Mouse (Mus musculus) small intestine, adult 2 months (tissue): ENCODE results near the gene BC034090. TPM values are rescaled to one million over a fixed set of nuclear protein-coding genes. Genes with fewer than 3 reads are reported as not detected.

Experiments used
- H3K27ac ChIP-seq: fragments of 200-500 bp; 2 replicates; pipeline ENCODE4 v1.5.1; 2012; ENCODE audit warnings: low read depth, low read length, control low read depth, inconsistent platforms; ENCODE audit not compliant: insufficient read depth
- H3K27me3 ChIP-seq: fragments of 200-500 bp; 2 replicates; pipeline ENCODE4 v1.6.1; 2012; ENCODE audit warnings: mild to moderate bottlenecking, moderate library complexity, low read length, inconsistent platforms; ENCODE audit not compliant: control insufficient read depth, insufficient read depth
- H3K36me3 ChIP-seq: fragments of 200-500 bp; 2 replicates; pipeline ENCODE4 v1.6.1; 2012; ENCODE audit warnings: mild to moderate bottlenecking, low read length, control low read depth, inconsistent platforms; ENCODE audit not compliant: control insufficient read depth, insufficient read depth
- H3K4me1 ChIP-seq: fragments of 200-500 bp; 2 replicates; pipeline ENCODE4 v1.6.1; 2012; ENCODE audit warnings: low read length, inconsistent platforms, mixed read lengths; ENCODE audit not compliant: control insufficient read depth, insufficient read depth, insufficient read length
- H3K4me3 ChIP-seq: fragments of 200-500 bp; 2 replicates; pipeline ENCODE4 v1.5.1; 2012; ENCODE audit warnings: low read depth, mild to moderate bottlenecking, control low read depth, inconsistent platforms, low read length, moderate library complexity
- CTCF ChIP-seq: fragments of 200-500 bp; IDR thresholded peaks from 2 replicates; pipeline ENCODE4 v1.5.1; 2012; ENCODE audit warnings: low read depth, mild to moderate bottlenecking, control low read depth, inconsistent platforms, low read length, moderate library complexity, mixed read lengths; ENCODE audit not compliant: insufficient replicate concordance, insufficient read length; ENCODE audit errors: extremely low read depth
- POLR2A ChIP-seq: fragments of 200-500 bp; IDR thresholded peaks from 2 replicates; pipeline ENCODE4 v1.6.1; 2012; ENCODE audit warnings: low read depth, mild to moderate bottlenecking, control low read depth, inconsistent platforms, low read length, moderate library complexity
- WGBS: fragments of 180-500 bp; shearing (Covaris S2); methylation state at CpG from one replicate; pipeline ENCODE4 v1.1.7; 2018; 5-methylcytosine and 5-hydroxymethylcytosine counted together
- polyA plus RNA-seq: library from polyadenylated mRNA; depleted of rRNA; stranded (reverse); fragments of >200 nt; gene quantifications from 2 replicates; pipeline ENCODE4 v1.2.3, GENCODE M21; 2012

BC034090 gene
- polyA plus RNA-seq, 1 experiment: 2.4 TPM

DNA sequence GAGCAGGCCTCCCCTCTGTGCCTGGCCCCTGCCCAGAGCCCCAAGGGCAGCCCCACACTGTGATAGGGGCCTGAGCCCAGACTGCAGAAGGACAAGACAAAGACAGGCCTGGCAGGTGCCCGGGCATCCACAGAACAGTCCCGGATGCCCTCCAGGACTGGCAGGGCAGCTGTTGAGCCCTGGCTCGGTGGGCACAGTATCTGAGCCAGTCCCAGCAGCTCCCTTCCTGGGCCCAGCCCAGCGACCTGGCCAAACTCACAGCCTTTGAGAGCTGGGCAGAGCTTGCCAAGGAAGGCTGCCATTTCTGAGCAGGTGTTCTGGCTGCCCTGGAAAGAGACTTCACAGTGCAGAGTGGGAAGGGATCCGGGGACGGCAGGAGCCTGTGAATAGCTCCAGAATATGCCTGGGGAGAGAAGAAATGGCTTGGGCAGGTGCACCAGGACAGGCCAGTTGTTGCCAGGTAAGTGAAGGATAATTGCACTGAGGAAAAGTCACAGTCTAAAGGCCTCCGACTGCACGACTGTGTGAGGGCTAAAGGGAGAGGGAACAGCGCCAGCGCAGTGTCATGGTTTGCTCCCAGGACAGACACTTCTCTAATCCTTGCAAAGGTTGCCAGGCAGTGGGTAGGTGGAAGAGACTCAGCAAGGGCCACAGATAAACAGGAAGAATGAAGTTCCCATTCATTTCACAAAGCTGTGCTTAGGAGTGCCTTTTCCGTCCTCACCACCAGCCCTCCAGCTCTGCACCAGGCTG, 34.1 kb downstream of the BC034090 start:
- WGBS: 30% methylated on average over 11 of the region's 11 CpGs
- peaks cover 3% of the 10 kb centered on the region; the same call in 1 of the 2 replicates for H3K4me1 ChIP-seq
- no peak overlapping the region for H3K4me3 ChIP-seq
- H3K27me3 ChIP-seq: no peaks in the 10 kb centered on the region
- no peak overlapping the region for H3K27ac ChIP-seq
- TF ChIP-seq POLR2A (no peak), CTCF (no peak)
- peaks cover 5% of the 10 kb centered on the region; the same call in 1 of the 2 replicates for H3K36me3 ChIP-seq

- WGBS: 68% methylated on average over 3 of the region's 3 CpGs
- H3K4me3 ChIP-seq: no peak overlapping the region
- no peaks in the 10 kb centered on the region for H3K27me3 ChIP-seq
- peaks cover 5% of the 10 kb centered on the region; the same call in 1 of the 2 replicates for H3K36me3 ChIP-seq
- peaks cover 3% of the 10 kb centered on the region for H3K4me1 ChIP-seq
- H3K27ac ChIP-seq: no peak overlapping the region
- no peak for TF ChIP-seq CTCF
Measured at GRCm38 (mm10) chr1:155207859-155208258, 36.4 kb downstream of the BC034090 start.

DNA sequence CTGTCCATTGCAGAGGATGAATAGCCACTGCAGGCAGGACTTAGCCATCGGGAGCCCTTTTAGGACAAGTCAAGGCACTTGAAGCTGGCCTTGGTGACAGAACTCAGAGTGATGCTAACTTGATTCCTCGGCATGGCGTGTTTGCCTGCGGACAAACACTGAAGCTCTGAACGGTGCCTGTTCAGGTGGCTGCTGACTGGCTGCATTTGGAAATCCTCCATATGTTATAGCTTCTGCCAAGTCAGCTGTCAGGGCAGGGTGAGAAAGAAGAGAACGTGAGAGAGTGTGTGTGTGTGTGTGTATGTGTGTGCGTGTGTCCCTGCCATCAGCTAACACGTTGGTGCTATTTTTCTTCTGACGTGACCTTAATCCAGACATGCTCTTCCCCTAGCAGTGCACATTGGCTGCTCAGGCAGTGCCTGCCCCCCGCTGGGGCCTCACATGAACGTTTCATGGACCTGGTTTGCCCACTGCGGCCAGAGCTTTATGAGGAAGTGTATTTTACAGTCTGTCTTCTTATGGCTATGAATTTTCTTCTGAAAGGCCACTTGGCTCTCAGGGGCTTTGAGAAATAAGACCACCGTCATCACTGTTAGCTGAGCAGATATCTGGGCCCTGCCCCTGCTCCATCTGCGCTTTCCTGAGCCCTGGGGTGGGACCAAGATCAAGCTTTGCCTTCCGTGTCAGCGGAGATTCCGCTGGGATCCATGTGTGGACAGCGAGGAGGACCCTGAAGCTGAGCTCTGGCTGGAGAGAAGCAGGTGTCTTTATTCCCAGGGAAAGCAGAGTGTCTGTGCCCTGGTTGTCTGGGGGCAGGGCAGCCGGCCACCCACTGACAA, 38.2 kb downstream of the BC034090 start:
- Histone ChIP-seq H3K27me3 (no peaks in the 10 kb centered on the region), H3K4me3 (no peak overlapping the region), H3K4me1 (peaks cover 17% of the 10 kb centered on the region), H3K36me3 (peaks cover 5% of the 10 kb centered on the region; the same call in 1 of the 2 replicates), H3K27ac (no peak overlapping the region)
- TF ChIP-seq CTCF (no peak), POLR2A (no peak)
- WGBS: 81% methylated on average over 19 of the region's 19 CpGs

GRCm38 (mm10) chr1:155205311-155205710, 38.9 kb downstream of the BC034090 start:
- H3K27me3 ChIP-seq: no peaks in the 10 kb centered on the region
- WGBS: 60% methylated on average over 7 of the region's 7 CpGs
- no peak overlapping the region for H3K27ac ChIP-seq
- peaks cover 5% of the 10 kb centered on the region; the same call in 1 of the 2 replicates for H3K36me3 ChIP-seq
- no peak overlapping the region for H3K4me3 ChIP-seq
- TF ChIP-seq CTCF (no peak), POLR2A (no peak)
- H3K4me1 ChIP-seq: peaks cover 22% of the 10 kb centered on the region

GRCm38 (mm10) chr1:155204560-155205162, 39.6 kb downstream of the BC034090 start:
- Histone ChIP-seq H3K27ac (no peak overlapping the region), H3K27me3 (no peaks in the 10 kb centered on the region), H3K4me3 (no peak overlapping the region), H3K36me3 (peaks cover 5% of the 10 kb centered on the region; the same call in 1 of the 2 replicates), H3K4me1 (peaks cover 25% of the 10 kb centered on the region)
- 76% methylated on average over 8 of the region's 8 CpGs for WGBS
- TF ChIP-seq POLR2A (no peak), CTCF (no peak)

GRCm38 (mm10) chr1:155203954-155204353, 40.3 kb downstream of the BC034090 start:
- peaks cover 25% of the 10 kb centered on the region for H3K4me1 ChIP-seq
- H3K27ac ChIP-seq: no peak overlapping the region
- TF ChIP-seq POLR2A (no peak), CTCF (no peak)
- WGBS: 97% methylated on average over 12 of the region's 12 CpGs
- H3K27me3 ChIP-seq: no peaks in the 10 kb centered on the region
- H3K4me3 ChIP-seq: no peak overlapping the region
- peaks cover 5% of the 10 kb centered on the region; the same call in 1 of the 2 replicates for H3K36me3 ChIP-seq

GRCm38 (mm10) chr1:155203101-155203500, 41.1 kb downstream of the BC034090 start:
- Histone ChIP-seq H3K4me3 (no peak overlapping the region), H3K4me1 (peaks cover 25% of the 10 kb centered on the region), H3K27me3 (no peaks in the 10 kb centered on the region), H3K36me3 (peaks cover 7% of the 10 kb centered on the region; the same call in 1 of the 2 replicates), H3K27ac (no peak overlapping the region)
- TF ChIP-seq CTCF: no peak
- no peak for TF ChIP-seq POLR2A
- WGBS: 52% methylated on average over 7 of the region's 7 CpGs
